Mouse (Mus musculus) G1E (cell line): ENCODE data around the gene Plcd3.

Experiments used
- CTCF ChIP-seq: IDR thresholded peaks from 2 replicates; pipeline ENCODE4 v1.5.1; 2012; ENCODE audit warnings: low read depth, low read length, inconsistent platforms, mixed read lengths
- GATA1 ChIP-seq: IDR thresholded peaks from 2 replicates; pipeline ENCODE4 v1.6.1; 2012; ENCODE audit warnings: borderline replicate concordance, low read length, inconsistent platforms, mixed read lengths
- GATA2 ChIP-seq: IDR thresholded peaks from 2 replicates; pipeline ENCODE4 v1.6.1; 2012; ENCODE audit warnings: low read depth, low read length, inconsistent platforms, borderline replicate concordance
- POLR2AphosphoS5 ChIP-seq: IDR thresholded peaks from 2 replicates; pipeline ENCODE4 v1.6.1; 2012; ENCODE audit warnings: low read depth, low read length, inconsistent platforms; ENCODE audit not compliant: insufficient replicate concordance
- TAL1 ChIP-seq: conservative IDR thresholded peaks from 2 replicates; pipeline ENCODE4 v1.6.1; 2012; ENCODE audit warnings: low read depth, low read length, inconsistent platforms, mixed read lengths

DNA sequence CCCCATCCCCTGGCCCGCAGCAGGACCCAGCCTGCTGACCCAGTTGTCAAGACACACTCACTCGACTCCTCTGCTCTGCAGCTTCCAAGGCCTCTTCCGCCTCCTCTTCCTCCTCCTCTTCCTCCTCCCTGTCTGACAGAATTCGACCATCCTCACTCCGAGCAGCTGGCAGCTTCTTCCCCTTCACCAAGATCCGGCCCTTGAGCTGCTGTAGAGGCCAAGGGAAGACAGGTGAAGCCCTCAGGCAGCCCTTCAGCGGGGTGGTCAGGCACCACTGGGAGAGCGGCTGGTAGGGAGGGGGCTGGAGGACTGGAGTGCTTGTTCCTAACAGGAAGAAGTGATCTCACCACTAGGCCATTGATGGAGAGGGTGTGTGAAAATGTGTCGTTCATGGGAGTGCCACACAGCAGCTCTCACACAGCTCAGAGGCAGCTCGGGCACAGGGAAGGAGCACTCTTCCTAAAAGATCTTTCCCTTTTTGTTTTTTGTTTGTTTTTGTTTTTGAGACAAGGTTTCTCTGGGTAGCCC, 26.6 kb downstream of the Plcd3 start:
- TF ChIP-seq TAL1 = no peak
- no peak for TF ChIP-seq CTCF
- no peak for TF ChIP-seq GATA1
- no peak for TF ChIP-seq POLR2AphosphoS5
- TF ChIP-seq GATA2 = no peak
